Mouse (Mus musculus) brain, embryonic 18.5 days (tissue): ENCODE measurements around the gene Stambp.

Source experiments
- DNase-seq: peaks from one replicate; pipeline ENCODE4 v3.0.0-alpha.2; 2012; ENCODE audit warnings: low read depth, low spot score

Gene Stambp

GRCm38 (mm10) chr6:83501524-83502310, 70.8 kb downstream of the Stambp start:
- DNase-seq, result no peak

GRCm38 (mm10) chr6:83500462-83500861, 72.1 kb downstream of the Stambp start:
- no peak for DNase-seq

DNA sequence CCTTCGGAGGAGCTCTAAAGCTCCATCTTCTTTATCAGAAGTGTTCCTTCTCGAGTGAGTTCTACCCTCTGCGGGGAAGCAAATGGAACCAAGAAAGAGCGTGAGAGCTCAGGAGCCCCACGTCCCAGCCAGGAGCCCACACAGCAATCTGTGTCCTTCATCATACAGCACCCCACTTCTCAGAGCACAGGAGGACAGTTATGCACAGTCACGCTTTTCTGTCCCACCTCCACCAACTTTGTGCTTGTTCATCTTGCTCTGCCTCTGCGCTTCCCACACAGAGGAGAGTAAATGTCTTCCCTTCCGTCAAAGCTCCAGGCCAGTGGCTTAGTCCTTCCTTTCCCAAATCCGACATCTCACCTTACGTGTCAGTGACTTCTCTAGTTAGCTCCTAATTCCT, 73.5 kb downstream of the Stambp start:
- DNase-seq, result no peak

GRCm38 (mm10) chr6:83496753-83497710, 75.5 kb downstream of the Stambp start:
- DNase-seq, result no peak

DNA sequence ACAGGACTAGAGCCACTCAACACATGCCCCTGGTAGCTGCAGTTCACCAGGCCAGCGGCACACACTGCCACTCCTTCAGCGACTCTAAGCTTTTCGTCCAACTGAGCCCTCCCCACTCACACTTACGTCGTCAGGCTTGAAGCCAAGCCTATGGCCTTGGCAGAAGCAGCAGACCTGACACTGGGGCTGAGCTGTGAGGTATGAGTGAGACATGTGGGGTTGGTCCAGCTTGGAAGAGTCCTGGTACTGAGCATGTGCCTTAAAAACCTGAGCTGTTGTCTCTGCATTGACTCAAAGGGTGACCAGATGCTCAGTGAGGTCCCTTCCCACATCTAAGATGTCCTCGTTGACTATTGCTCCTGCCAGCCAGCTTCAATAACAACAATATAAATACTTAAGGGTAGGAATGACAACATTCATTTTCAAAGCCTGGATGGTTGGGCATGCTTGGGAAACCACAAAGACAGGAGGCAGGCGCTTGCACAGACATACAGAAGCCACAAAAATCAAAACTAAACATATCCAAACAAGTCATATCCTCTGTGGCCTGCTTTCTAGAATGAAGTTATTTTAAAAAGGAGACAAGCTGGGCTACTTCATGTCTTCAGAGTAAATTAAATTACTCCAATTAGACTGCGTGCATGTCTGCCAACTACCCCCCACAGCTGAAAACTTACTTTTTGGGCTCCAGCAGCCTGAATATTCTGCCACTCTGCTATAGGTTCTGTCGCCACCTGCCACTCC, 76.3 kb downstream of the Stambp start:
- no peak for DNase-seq
